Mouse (Mus musculus): ENCODE measurements around the gene Mtmr6.

DNA sequence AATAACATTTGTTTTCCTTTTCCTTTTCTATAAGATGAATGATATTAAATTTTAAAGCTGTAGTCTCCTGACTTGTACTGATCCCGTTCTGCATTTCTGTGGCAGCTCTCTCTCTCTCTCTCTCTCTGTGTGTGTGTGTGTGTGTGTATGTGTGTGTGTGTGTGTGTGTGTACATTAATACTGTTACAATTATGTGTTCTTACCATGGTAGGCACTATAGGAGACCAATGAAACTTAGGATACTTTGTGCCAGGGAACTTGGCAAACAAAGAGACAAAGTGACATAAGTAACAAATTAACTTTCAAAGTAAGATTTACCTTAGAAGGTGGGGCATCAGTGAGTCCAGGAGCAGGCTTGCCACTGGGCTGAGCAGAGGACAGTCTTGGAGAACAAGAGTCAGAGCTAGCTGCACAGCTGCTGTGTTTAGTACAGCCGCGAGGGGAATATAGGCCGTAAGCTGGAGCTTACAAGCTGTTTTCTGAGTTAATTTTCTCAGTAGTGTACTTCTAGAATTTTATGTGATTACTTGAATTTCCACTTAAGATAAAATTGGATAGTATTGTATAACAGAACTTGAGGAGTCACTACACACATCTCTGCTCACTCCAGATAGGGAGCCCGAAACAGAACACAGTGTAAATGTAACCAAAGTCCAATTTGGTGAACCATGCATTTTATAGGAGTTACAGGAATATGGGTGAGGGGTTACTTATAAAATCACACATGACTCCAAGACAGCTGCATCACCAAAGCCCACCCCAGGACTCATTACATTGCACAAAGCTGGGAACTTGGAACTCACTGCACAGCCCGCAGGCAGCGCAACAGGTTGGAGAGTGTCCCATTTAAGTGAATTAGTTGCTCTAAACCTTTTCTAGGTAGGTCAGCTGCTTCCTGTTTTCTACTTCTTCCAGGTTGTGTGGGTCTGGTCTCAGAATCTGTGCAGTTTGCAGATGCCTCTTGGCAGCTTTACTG lies 10.6 kb downstream of the Mtmr6 start:
- TF ChIP-seq POLR2A (IDR thresholded peaks at IDR 0.05; ENCODE audit: insufficient read depth, low read depth, low read length) (no peak), CTCF (IDR thresholded peaks at IDR 0.05; ENCODE audit: insufficient read depth, low read depth, low read length) (no peak)
